Mouse (Mus musculus): ENCODE results near the gene Hnrnpdl. TPM values are rescaled to one million over a fixed set of nuclear protein-coding genes. Genes with fewer than 3 reads are reported as not detected.

Hnrnpdl gene
- polyA plus RNA-seq, 1 experiment from 2014 or later = 157 TPM

DNA sequence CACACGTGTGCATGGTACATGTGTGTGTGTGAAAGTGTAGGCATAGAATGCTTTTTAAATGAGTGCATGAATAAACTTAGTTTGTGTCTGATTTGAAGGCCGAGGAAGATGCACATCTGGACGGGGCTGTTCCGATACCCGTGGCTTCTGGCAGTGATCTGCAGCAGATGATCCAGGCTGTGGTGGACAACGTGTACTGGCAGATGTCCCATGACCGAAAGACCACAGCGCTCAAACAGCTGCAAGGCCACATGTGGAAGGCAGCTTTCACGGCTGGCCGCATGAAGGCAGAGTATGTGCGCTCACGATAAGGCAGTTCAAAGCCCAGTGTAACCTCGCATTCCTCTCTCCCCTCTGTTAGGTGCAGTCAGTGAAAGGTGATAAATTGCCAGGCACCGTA, 21.4 kb upstream of the Hnrnpdl start:
- peaks cover 66% of the 10 kb centered on the region for H3K36me3 ChIP-seq
- WGBS = 95% methylated on average over 14 of the region's 14 CpGs

DNA sequence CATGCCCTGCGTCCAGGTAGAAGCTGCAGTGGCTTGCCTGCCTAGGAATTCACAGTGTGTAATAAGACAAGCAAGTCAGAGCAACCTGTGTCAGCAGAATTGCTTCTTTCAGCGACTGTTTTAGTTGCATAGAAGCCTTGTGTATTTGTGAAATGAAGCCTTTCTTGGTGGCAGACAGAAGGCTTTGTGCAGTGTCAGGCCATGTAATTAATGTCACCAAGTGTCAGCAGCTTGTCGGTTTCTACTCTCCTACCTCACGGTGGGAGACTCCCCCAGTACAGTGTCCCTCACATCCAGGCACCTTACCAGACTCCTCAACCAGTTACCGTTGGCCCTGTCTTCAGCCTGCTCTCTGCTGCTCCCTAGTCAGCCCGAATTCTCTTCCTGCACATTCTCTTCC, 19.9 kb upstream of the Hnrnpdl start:
- H3K36me3 ChIP-seq = peaks cover 52% of the 10 kb centered on the region

More for the DNA sequence above, 21.4 kb upstream of the Hnrnpdl start:
- DNase-seq (ENCODE audit: low spot score) = no peak
- Histone ChIP-seq H3K27me3 (ENCODE audit: insufficient read depth, poor library complexity, severe bottlenecking) (no peaks in the 10 kb centered on the region), H3K9me3 (no peaks in the 10 kb centered on the region), H3K27ac (no peak overlapping the region), H3K4me3 (no peak overlapping the region), H3K4me1 (peaks cover 2% of the 10 kb centered on the region; the same call in 1 of the 2 replicates)

DNA sequence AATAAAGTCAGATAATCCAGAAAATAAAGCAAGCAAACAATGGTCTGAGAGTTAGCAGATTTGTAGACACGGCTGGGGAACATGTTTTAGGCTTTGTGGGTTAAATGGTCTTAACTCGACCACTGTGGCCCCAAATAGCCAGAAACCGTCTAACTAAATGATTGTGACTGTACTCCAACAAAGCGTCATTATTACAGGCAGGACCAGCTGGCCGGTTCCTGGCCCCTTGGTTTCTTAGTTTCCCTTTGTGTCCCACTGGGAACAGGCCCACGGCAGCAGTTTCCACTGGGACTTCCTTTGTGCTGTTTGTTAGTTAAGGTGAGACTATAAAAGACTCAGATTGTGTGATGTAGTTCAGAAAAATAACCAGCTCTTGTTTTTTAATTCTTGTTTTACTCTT, 19.3 kb upstream of the Hnrnpdl start:
- 73% methylated on average over 6 of the region's 6 CpGs for WGBS
- Histone ChIP-seq H3K9me3 (no peaks in the 10 kb centered on the region), H3K27ac (no peak overlapping the region), H3K4me1 (peaks cover 21% of the 10 kb centered on the region), H3K4me3 (no peak overlapping the region), H3K36me3 (peaks cover 46% of the 10 kb centered on the region), H3K27me3 (ENCODE audit: insufficient read depth, poor library complexity, severe bottlenecking) (no peaks in the 10 kb centered on the region)
- no peak for DNase-seq (ENCODE audit: low spot score)

More for the DNA sequence above, 19.9 kb upstream of the Hnrnpdl start:
- Histone ChIP-seq H3K27me3 (ENCODE audit: insufficient read depth, poor library complexity, severe bottlenecking) (no peaks in the 10 kb centered on the region), H3K4me1 (peaks cover 18% of the 10 kb centered on the region), H3K4me3 (no peak overlapping the region), H3K9me3 (no peaks in the 10 kb centered on the region), H3K27ac (no peak overlapping the region)
- DNase-seq (ENCODE audit: low spot score) = no peak
- 80% methylated on average over 6 of the region's 6 CpGs for WGBS

DNA sequence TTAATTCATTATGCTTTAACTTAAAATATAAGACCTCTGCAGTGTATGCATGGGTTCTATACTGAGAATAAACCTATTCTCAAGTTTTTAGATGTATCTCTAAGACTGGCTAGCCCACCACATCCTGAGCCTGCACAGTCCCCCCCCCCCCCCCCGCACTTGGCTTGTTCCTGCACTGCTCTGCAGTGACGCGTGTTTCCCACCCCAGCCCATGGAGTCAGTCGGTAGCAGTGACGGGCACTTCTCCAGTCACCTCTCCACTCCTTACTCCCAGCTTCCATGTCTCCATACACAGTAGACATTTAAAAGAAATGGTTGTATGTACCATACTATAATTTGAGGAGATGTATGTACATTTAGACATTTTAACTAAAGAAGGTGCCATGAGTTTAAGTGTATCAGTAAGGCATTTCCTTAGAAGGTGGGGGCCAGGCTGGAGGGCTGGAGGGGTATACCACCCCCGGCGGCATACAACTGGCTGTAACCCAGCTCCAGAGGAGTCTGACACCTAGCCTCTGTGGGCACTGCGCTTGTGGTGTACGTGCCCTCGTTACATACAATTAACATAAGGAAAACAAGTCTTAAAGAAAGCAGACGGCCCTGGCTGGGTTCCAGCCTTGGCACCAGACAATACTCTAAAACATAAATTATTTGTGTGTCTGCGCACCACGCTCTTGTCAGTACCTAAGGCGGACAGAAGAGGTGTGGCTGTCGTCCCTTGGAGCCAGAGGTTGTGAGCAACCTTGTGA, 18.2 kb upstream of the Hnrnpdl start:
- WGBS = 86% methylated on average over 14 of the region's 15 CpGs
- no peak overlapping the region for H3K27ac ChIP-seq
- H3K27me3 ChIP-seq (ENCODE audit: insufficient read depth, poor library complexity, severe bottlenecking) = no peaks in the 10 kb centered on the region

DNA sequence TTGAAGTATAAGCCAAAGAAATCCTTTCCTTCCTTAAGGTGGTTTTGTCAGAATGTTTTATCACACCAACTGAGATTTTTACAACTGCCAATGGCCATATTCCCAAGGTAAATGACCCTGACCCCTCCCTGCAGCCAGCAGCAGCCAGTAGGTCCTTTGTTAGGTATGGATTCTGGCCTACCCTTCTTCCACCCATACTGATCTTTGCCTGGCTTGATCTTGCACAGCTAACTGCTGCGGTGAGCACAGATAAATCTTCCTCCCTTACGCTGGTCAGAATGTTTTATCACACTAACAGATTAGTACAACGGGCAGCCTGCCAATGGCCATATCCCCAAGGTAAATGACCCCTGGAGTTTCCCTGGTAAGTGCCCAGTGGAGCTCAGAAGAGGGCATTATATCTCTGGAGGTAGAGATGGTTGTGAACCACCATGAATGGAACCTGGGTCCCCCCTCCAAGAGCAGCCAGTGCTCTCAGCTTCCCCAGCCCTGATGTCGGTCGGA, 16.5 kb upstream of the Hnrnpdl start:
- Histone ChIP-seq H3K4me1 (peaks cover 27% of the 10 kb centered on the region), H3K36me3 (peaks cover 40% of the 10 kb centered on the region), H3K27ac (no peak overlapping the region), H3K9me3 (no peaks in the 10 kb centered on the region), H3K4me3 (no peak overlapping the region), H3K27me3 (ENCODE audit: insufficient read depth, poor library complexity, severe bottlenecking) (no peaks in the 10 kb centered on the region)
- 66% methylated on average over 5 of the region's 5 CpGs for WGBS
- no peak for DNase-seq (ENCODE audit: low spot score)

More for the DNA sequence above, 18.2 kb upstream of the Hnrnpdl start:
- H3K4me3 ChIP-seq = no peak overlapping the region
- no peaks in the 10 kb centered on the region for H3K9me3 ChIP-seq
- peaks cover 26% of the 10 kb centered on the region for H3K4me1 ChIP-seq
- H3K36me3 ChIP-seq = peaks cover 44% of the 10 kb centered on the region
- DNase-seq (ENCODE audit: low spot score) = no peak

DNA sequence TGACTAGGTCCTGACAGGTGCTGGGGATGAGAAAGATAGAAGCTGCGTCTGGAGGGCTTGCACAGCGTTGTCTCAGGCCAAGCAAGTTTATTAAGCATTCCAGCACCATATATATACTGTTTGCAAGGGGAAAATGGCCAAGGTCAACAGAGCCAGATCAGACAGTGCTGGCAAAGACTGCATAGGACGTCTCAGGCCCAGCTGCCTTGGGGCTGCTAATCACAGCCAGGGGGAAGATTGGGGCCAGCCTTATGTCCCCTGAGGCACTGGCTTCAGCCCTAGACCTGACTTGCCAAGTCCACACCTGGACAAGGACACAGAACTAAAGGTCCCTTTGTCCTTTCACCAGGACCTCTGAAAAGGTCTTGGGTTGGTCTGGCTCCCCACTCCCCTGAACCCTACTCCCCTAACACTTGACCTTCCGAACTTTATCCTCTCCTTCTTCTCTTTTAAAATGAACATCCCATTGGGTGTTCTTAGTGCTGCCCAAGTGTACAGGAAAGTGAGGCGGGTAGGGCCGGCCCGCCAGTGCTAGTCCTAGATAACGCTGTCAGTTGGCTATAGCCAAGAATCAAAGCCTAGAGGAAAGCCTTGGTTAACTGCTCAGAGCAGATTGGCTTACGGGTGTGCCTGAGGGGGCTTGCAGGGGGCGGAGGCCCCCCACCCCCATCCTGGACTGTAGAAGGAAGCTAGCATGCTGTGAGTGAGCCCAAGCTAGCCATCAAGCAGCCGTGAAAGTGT, 15.5 kb upstream of the Hnrnpdl start:
- DNase-seq (ENCODE audit: low spot score) = no peak
- Histone ChIP-seq H3K36me3 (peaks cover 40% of the 10 kb centered on the region), H3K27ac (peak overlapping the region; percentile 59), H3K4me1 (peaks cover 27% of the 10 kb centered on the region), H3K27me3 (ENCODE audit: insufficient read depth, poor library complexity, severe bottlenecking) (no peaks in the 10 kb centered on the region), H3K4me3 (no peak overlapping the region; the same call in 1 of the 2 replicates), H3K9me3 (no peaks in the 10 kb centered on the region)
- WGBS = 64% methylated on average over 11 of the region's 11 CpGs

DNA sequence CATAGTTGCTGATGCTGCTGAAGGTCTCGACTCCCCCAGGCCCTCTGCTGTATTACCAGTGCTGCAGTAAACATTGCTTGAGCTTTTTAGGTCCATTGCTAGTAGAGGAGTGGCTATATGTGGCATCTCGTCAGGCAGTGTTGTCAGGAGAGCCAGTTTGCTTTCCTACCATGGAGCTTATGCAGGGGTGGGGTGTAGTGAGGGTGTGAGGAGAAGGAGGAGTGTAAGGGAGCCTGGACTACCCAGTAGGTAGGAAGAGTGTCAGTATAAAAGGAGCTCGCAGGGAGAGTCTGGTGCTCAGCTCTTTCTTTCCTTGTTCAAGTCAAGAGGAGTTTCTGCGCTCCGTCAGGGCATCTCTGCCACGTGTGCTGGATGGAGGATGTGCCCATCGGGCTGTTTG, 13.3 kb upstream of the Hnrnpdl start:
- no peaks in the 10 kb centered on the region for H3K9me3 ChIP-seq
- no peak overlapping the region for H3K27ac ChIP-seq
- H3K4me3 ChIP-seq = no peak overlapping the region
- 88% methylated on average over 7 of the region's 7 CpGs for WGBS
- H3K27me3 ChIP-seq (ENCODE audit: insufficient read depth, poor library complexity, severe bottlenecking) = no peaks in the 10 kb centered on the region
- H3K36me3 ChIP-seq = peaks cover 34% of the 10 kb centered on the region
- no peak for DNase-seq (ENCODE audit: low spot score)
- peaks cover 31% of the 10 kb centered on the region for H3K4me1 ChIP-seq

DNA sequence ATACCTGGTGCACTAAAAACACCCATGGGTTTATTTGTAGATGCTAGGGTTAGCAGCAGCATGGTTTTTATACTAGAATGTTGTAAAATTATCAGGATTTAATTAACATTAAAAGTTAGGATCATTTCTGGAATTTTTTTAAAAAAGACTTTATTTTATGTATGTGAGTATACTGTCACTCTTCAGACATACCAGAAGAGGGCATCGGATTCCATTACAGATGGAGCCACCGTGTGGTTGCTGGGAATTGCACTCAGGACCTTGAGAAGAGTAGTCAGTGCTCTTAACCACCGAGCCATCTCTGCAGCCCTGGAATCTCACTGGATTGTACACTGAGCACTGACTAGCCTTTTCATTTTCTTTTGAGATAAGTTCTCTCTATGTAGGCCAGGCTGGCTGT, 10.4 kb upstream of the Hnrnpdl start:
- WGBS = 84% methylated on average over 3 of the region's 3 CpGs
- no peak for DNase-seq (ENCODE audit: low spot score)
- no peak overlapping the region for H3K27ac ChIP-seq
- H3K36me3 ChIP-seq = peaks cover 34% of the 10 kb centered on the region
- no peaks in the 10 kb centered on the region for H3K27me3 ChIP-seq (ENCODE audit: insufficient read depth, poor library complexity, severe bottlenecking)
- H3K4me1 ChIP-seq = peaks cover 37% of the 10 kb centered on the region
- no peak overlapping the region for H3K4me3 ChIP-seq
- H3K9me3 ChIP-seq = no peaks in the 10 kb centered on the region

DNA sequence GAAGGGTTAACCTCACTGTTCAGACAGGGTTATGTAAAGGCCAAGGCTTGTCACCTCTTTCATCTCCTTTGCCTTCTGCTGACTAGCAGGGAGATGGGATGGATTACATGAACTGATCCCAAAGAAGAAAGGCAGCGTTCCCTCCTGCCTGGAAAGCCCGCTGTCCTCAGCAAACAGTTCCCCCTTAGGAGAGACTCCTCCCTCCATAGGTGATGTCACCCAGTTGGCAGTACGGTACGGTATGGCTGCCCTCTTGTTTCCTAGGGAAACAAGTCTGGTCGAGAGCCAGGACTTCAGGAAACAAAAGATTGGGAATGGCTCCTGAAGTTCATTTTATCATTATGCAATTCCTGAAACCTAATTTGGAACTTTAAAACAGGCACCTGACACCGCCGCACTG, 8.4 kb upstream of the Hnrnpdl start:
- Histone ChIP-seq H3K27me3 (ENCODE audit: insufficient read depth, poor library complexity, severe bottlenecking) (no peaks in the 10 kb centered on the region), H3K36me3 (peaks cover 35% of the 10 kb centered on the region), H3K9me3 (no peaks in the 10 kb centered on the region), H3K4me3 (no peak overlapping the region), H3K4me1 (peaks cover 31% of the 10 kb centered on the region), H3K27ac (no peak overlapping the region)
- 64% methylated on average over 7 of the region's 7 CpGs for WGBS
- no peak for DNase-seq (ENCODE audit: low spot score)

DNA sequence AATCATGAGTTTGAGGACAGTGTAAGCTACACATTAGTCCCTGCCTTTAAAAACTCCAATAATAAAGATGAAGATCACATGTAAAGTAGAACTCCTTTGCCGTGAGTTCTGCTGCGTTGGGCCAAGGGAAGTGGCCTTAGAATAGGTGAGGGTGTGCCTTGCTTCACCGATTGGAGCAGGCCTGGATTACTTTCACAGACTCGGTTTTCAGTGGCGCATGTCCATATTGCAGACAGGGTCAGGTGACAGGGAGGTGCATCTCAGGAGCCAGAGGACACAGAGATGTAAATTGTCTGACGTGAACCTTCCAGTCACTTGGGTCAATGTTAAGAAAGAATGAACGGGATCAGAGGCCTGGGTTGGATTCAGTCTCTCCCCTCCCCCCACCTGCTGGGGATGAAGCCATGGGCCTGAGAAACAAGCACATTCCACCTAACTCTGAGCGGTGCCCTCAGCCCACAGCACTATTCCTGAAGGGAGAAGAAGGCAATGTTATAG, 7.7 kb upstream of the Hnrnpdl start:
- Histone ChIP-seq H3K27me3 (ENCODE audit: insufficient read depth, poor library complexity, severe bottlenecking) (no peaks in the 10 kb centered on the region), H3K4me1 (peaks cover 28% of the 10 kb centered on the region), H3K4me3 (no peak overlapping the region), H3K27ac (no peak overlapping the region), H3K36me3 (peaks cover 33% of the 10 kb centered on the region), H3K9me3 (no peaks in the 10 kb centered on the region)
- WGBS = 70% methylated on average over 8 of the region's 8 CpGs
- DNase-seq (ENCODE audit: low spot score) = no peak

DNA sequence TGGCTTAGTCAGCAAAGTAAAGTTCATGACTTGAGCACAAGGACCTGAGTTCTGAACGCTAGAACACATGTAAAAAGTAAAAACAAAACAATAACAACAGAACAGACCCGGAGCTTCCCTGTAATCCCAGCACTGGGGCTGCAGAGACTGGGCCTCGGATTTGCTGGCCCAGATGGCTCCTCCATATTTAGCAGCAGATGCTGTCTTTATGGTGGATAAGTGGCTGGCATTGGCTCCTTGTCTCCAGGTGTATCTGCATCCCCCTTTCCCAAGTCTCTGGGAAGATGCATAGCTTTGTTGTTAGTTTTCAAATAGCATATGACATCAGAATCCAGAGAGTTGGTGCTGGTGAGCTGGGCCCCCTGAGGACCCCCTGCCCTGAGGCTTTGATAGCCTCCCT, 6.6 kb upstream of the Hnrnpdl start:
- 70% methylated on average over 3 of the region's 3 CpGs for WGBS
- Histone ChIP-seq H3K4me1 (peaks cover 31% of the 10 kb centered on the region), H3K27ac (no peak overlapping the region), H3K4me3 (no peak overlapping the region), H3K27me3 (ENCODE audit: insufficient read depth, poor library complexity, severe bottlenecking) (no peaks in the 10 kb centered on the region), H3K36me3 (peaks cover 28% of the 10 kb centered on the region; the same call in 1 of the 2 replicates), H3K9me3 (no peaks in the 10 kb centered on the region)
- no peak for DNase-seq (ENCODE audit: low spot score)

DNA sequence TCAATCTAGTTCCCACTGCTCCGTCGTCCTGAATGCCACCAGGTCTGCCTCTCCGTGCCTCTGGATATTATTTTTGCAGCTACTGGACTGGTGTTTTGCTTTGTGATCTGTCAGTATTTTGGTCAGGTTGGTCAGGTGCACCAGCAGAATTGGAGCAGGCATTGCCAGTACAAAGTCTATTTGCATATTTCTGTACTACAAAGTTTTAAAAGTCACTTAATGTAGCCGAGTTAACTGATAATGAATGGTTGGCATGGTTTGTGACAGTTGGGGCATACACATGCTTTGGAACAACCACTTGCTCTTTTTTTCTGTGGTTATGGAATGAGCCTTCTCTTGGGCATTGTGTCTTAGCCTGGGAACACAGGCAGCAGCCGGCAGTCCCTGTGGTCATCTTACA, 5.2 kb upstream of the Hnrnpdl start:
- DNase-seq (ENCODE audit: low spot score) = no peak
- Histone ChIP-seq H3K36me3 (peaks cover 15% of the 10 kb centered on the region; the same call in 1 of the 2 replicates), H3K27me3 (ENCODE audit: insufficient read depth, poor library complexity, severe bottlenecking) (no peaks in the 10 kb centered on the region), H3K4me1 (peaks cover 36% of the 10 kb centered on the region), H3K27ac (no peak overlapping the region), H3K4me3 (no peak overlapping the region), H3K9me3 (no peaks in the 10 kb centered on the region)
- WGBS = 80% methylated on average over 5 of the region's 5 CpGs

DNA sequence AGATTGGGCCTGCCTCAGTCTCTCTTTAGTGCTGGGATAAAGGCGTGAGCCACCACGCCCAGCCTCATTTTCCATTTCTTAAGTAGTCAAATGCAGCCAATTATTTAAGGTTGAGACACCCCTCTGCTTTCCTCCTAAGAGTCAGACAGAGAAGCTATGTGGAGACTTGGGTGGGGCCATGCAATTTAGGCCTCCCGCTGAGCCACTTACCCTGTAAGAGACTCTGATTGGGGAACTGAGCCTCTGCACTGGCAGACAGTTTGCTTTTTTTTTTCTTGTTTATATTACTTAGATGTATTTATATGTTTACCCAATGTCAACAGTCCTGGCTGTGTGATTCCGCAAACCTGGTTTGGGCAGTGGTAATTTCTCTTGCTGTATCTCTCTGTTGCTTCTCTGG, 4.6 kb upstream of the Hnrnpdl start:
- no peak for DNase-seq (ENCODE audit: low spot score)
- Histone ChIP-seq H3K9me3 (no peaks in the 10 kb centered on the region), H3K27me3 (ENCODE audit: insufficient read depth, poor library complexity, severe bottlenecking) (no peaks in the 10 kb centered on the region), H3K36me3 (peaks cover 12% of the 10 kb centered on the region; the same call in 1 of the 2 replicates), H3K4me3 (no peak overlapping the region), H3K27ac (no peak overlapping the region), H3K4me1 (peaks cover 36% of the 10 kb centered on the region)
- WGBS = 77% methylated on average over 4 of the region's 4 CpGs
